Mouse (Mus musculus) stomach, embryonic 15.5 days (tissue): Measurements from ENCODE around the gene Ppp1r35. TPM values are rescaled to one million over a fixed set of nuclear protein-coding genes. Genes with fewer than 3 reads are reported as not detected.

Experiments
- ATAC-seq: fragments of 200-750 bp; cut with Nextera tagmentation; 2 replicates; pipeline ENCODE4 v1.8.0; 2017; ENCODE audit warnings: low read depth, moderate number of reproducible peaks, moderate TSS enrichment; ENCODE audit not compliant: insufficient read depth, low FRiP score
- H3K27ac ChIP-seq: fragments of 300-500 bp; sonication (generic); 2 replicates; pipeline ENCODE4 v1.5.1; 2015; ENCODE audit warnings: mild to moderate bottlenecking, inconsistent platforms
- H3K27me3 ChIP-seq: fragments of 300-500 bp; sonication (generic); replicated peaks from 2 replicates; pipeline ENCODE4 v1.6.1; 2015; ENCODE audit warnings: inconsistent platforms
- H3K36me3 ChIP-seq: fragments of 300-500 bp; sonication (generic); 2 replicates; pipeline ENCODE4 v1.6.1; 2015; ENCODE audit warnings: inconsistent platforms
- H3K4me1 ChIP-seq: fragments of 300-500 bp; sonication (generic); 2 replicates; pipeline ENCODE4 v1.6.1; 2015; ENCODE audit warnings: inconsistent platforms
- H3K4me2 ChIP-seq: fragments of 300-500 bp; sonication (generic); 2 replicates; pipeline ENCODE4 v1.6.1; 2015; ENCODE audit warnings: mild to moderate bottlenecking, inconsistent platforms
- H3K4me3 ChIP-seq: fragments of 300-500 bp; sonication (generic); replicated peaks from 2 replicates; pipeline ENCODE4 v1.5.1; 2015; ENCODE audit warnings: inconsistent platforms
- H3K9ac ChIP-seq: fragments of 300-500 bp; sonication (generic); 2 replicates; pipeline ENCODE4 v1.6.1; 2015; ENCODE audit warnings: inconsistent platforms
- H3K9me3 ChIP-seq: fragments of 300-500 bp; sonication (generic); 2 replicates; pipeline ENCODE4 v1.6.1; 2016; ENCODE audit warnings: inconsistent platforms
- WGBS: fragments of 180-500 bp; shearing (Covaris S2); methylation state at CpG from one replicate; pipeline ENCODE4 v1.1.7; 2015; 5-methylcytosine and 5-hydroxymethylcytosine counted together
- polyA plus RNA-seq: library from polyadenylated mRNA; unstranded; fragments of >200 nt; fragmentation: Nextera tagmentation; extraction: Ambion mirVana; gene quantifications from 2 replicates; pipeline ENCODE4 v1.2.1, GENCODE M21; 2015

Gene Ppp1r35
- 22.5 and 26.2 TPM in 2 replicates for polyA plus RNA-seq

- peak; percentile 94 for ATAC-seq
Observed at GRCm38 (mm10) chr5:137778635-137779034, at the start of gene Ppp1r35. TSS of gene Ppp1r35 (plus strand) at chr5:137778849.

GRCm38 (mm10) chr5:137733638-137734288 is 44.9 kb upstream of the Ppp1r35 start:
- WGBS = 86% methylated on average over 12 of the region's 12 CpGs

More at GRCm38 (mm10) chr5:137778635-137779034, at the start of gene Ppp1r35:
- Histone ChIP-seq H3K4me1 (peaks cover 24% of the 10 kb centered on the region), H3K9ac (peak within 1 kb of the TSS; percentile 89), H3K4me3 (peak within 1 kb of the TSS; percentile 82), H3K36me3 (peaks cover 20% of the 10 kb centered on the region), H3K27me3 (no peaks in the 10 kb centered on the region), H3K4me2 (peak within 1 kb of the TSS; percentile 91), H3K9me3 (no peaks in the 10 kb centered on the region), H3K27ac (peak within 1 kb of the TSS; percentile 90)
- WGBS = under 1% methylated on average over 31 of the region's 31 CpGs

GRCm38 (mm10) chr5:137734289-137735061 is 44.2 kb upstream of the Ppp1r35 start:
- H3K9ac ChIP-seq = no peak overlapping the region
- H3K4me2 ChIP-seq = no peak overlapping the region
- H3K9me3 ChIP-seq = no peaks in the 10 kb centered on the region
- ATAC-seq = no peak
- no peak overlapping the region for H3K4me3 ChIP-seq
- H3K4me1 ChIP-seq = 0 out of 2 replicates have a peak, but pooled peaks cover 10% of the 10 kb centered on the region
- WGBS = 63% methylated on average over 6 of the region's 6 CpGs
- H3K27ac ChIP-seq = no peak overlapping the region
- peaks cover 7% of the 10 kb centered on the region for H3K36me3 ChIP-seq
- H3K27me3 ChIP-seq = no peaks in the 10 kb centered on the region

More at GRCm38 (mm10) chr5:137733638-137734288, 44.9 kb upstream of the Ppp1r35 start:
- Histone ChIP-seq H3K9me3 (no peaks in the 10 kb centered on the region), H3K4me1 (0 out of 2 replicates have a peak, but pooled peaks cover 8% of the 10 kb centered on the region), H3K4me3 (no peak overlapping the region), H3K9ac (no peak overlapping the region), H3K36me3 (peaks cover 7% of the 10 kb centered on the region), H3K27me3 (no peaks in the 10 kb centered on the region), H3K27ac (no peak overlapping the region), H3K4me2 (no peak overlapping the region)
- ATAC-seq = no peak

GRCm38 (mm10) chr5:137737400-137737940 is 41.2 kb upstream of the Ppp1r35 start:
- 88% methylated on average over 6 of the region's 6 CpGs for WGBS
- no peak overlapping the region for H3K27ac ChIP-seq

GRCm38 (mm10) chr5:137738516-137738915 is 40.1 kb upstream of the Ppp1r35 start:
- H3K4me3 ChIP-seq = no peak overlapping the region
- 57% methylated on average over 5 of the region's 5 CpGs for WGBS
- no peak overlapping the region for H3K27ac ChIP-seq
- H3K9ac ChIP-seq = no peak overlapping the region
- peaks cover 7% of the 10 kb centered on the region for H3K36me3 ChIP-seq
- no peak overlapping the region for H3K4me2 ChIP-seq
- no peaks in the 10 kb centered on the region for H3K9me3 ChIP-seq
- H3K4me1 ChIP-seq = peaks cover 18% of the 10 kb centered on the region; the same call in 1 of the 2 replicates
- no peak for ATAC-seq
- H3K27me3 ChIP-seq = no peaks in the 10 kb centered on the region

More at GRCm38 (mm10) chr5:137737400-137737940, 41.2 kb upstream of the Ppp1r35 start:
- Histone ChIP-seq H3K9ac (no peak overlapping the region), H3K4me2 (no peak overlapping the region), H3K36me3 (peaks cover 7% of the 10 kb centered on the region), H3K4me3 (no peak overlapping the region), H3K4me1 (peaks cover 18% of the 10 kb centered on the region; the same call in 1 of the 2 replicates), H3K27me3 (no peaks in the 10 kb centered on the region), H3K9me3 (no peaks in the 10 kb centered on the region)
- ATAC-seq = no peak

- peak overlapping the region; percentile 97 for H3K4me2 ChIP-seq
- peak overlapping the region; percentile 11; the same call in 1 of the 2 replicates for H3K4me3 ChIP-seq
- H3K27ac ChIP-seq = no peak overlapping the region
- H3K4me1 ChIP-seq = peaks cover 17% of the 10 kb centered on the region; the same call in 1 of the 2 replicates
- H3K27me3 ChIP-seq = no peaks in the 10 kb centered on the region
- no peaks in the 10 kb centered on the region for H3K9me3 ChIP-seq
- WGBS = 62% methylated on average over 9 of the region's 9 CpGs
- peaks cover 7% of the 10 kb centered on the region for H3K36me3 ChIP-seq
- ATAC-seq = no peak
- H3K9ac ChIP-seq = no peak overlapping the region
Observed at GRCm38 (mm10) chr5:137739471-137739870, 39.2 kb upstream of the Ppp1r35 start.

- no peak; the same call in 1 of the 2 replicates for ATAC-seq
Observed at GRCm38 (mm10) chr5:137740506-137740905, 38.1 kb upstream of the Ppp1r35 start.

GRCm38 (mm10) chr5:137741023-137741931 is 37.4 kb upstream of the Ppp1r35 start, which contains the start of gene Nyap1:
TSS of gene Nyap1 (minus strand) at chr5:137741607.
- peak within 1 kb of the TSS; percentile 82 for H3K27ac ChIP-seq
- peak within 1 kb of the TSS; percentile 68 for H3K9ac ChIP-seq
- H3K4me2 ChIP-seq = peak within 1 kb of the TSS; percentile 97
- H3K4me1 ChIP-seq = peaks cover 10% of the 10 kb centered on the region; the same call in 1 of the 2 replicates
- WGBS = under 1% methylated on average over 68 of the region's 71 CpGs
- H3K9me3 ChIP-seq = no peaks in the 10 kb centered on the region
- no peaks in the 10 kb centered on the region for H3K36me3 ChIP-seq
- H3K27me3 ChIP-seq = no peaks in the 10 kb centered on the region
- H3K4me3 ChIP-seq = peak within 1 kb of the TSS; percentile 60
- peak; percentile 86 for ATAC-seq

More at GRCm38 (mm10) chr5:137740506-137740905, 38.1 kb upstream of the Ppp1r35 start:
- Histone ChIP-seq H3K4me3 (peak overlapping the region; percentile 60), H3K9me3 (no peaks in the 10 kb centered on the region), H3K27ac (peak overlapping the region; percentile 82), H3K36me3 (peaks cover under 1% of the 10 kb centered on the region), H3K4me2 (peak overlapping the region; percentile 97), H3K27me3 (no peaks in the 10 kb centered on the region), H3K4me1 (peaks cover 10% of the 10 kb centered on the region; the same call in 1 of the 2 replicates), H3K9ac (peak overlapping the region; percentile 68)
- WGBS = 11% methylated on average over 11 of the region's 11 CpGs

GRCm38 (mm10) chr5:137742048-137742447 is 36.6 kb upstream of the Ppp1r35 start:
- H3K9ac ChIP-seq = no peak overlapping the region

GRCm38 (mm10) chr5:137742836-137743235 is 35.8 kb upstream of the Ppp1r35 start:
- Histone ChIP-seq H3K9ac (no peak overlapping the region), H3K27me3 (no peaks in the 10 kb centered on the region), H3K9me3 (no peaks in the 10 kb centered on the region), H3K4me3 (no peak overlapping the region), H3K4me2 (no peak overlapping the region), H3K36me3 (no peaks in the 10 kb centered on the region), H3K27ac (no peak overlapping the region), H3K4me1 (peaks cover 15% of the 10 kb centered on the region; the same call in 1 of the 2 replicates)
- ATAC-seq = no peak
- WGBS = 88% methylated on average over 6 of the region's 6 CpGs

More at GRCm38 (mm10) chr5:137742048-137742447, 36.6 kb upstream of the Ppp1r35 start:
- Histone ChIP-seq H3K9me3 (no peaks in the 10 kb centered on the region), H3K4me1 (peaks cover 10% of the 10 kb centered on the region; the same call in 1 of the 2 replicates), H3K4me2 (peak overlapping the region; percentile 97), H3K27ac (no peak overlapping the region), H3K4me3 (peak overlapping the region; percentile 60; the same call in 1 of the 2 replicates), H3K36me3 (no peaks in the 10 kb centered on the region), H3K27me3 (no peaks in the 10 kb centered on the region)
- no peak for ATAC-seq
- whole genome bisulfite sequencing = 49% methylated on average over 10 of the region's 10 CpGs

- Histone ChIP-seq H3K36me3 (no peaks in the 10 kb centered on the region), H3K9ac (no peak overlapping the region), H3K27me3 (no peaks in the 10 kb centered on the region), H3K4me2 (no peak overlapping the region), H3K4me1 (peaks cover 26% of the 10 kb centered on the region), H3K4me3 (no peak overlapping the region), H3K9me3 (no peaks in the 10 kb centered on the region), H3K27ac (no peak overlapping the region)
- 88% methylated on average over 7 of the region's 7 CpGs for WGBS
- ATAC-seq = no peak
Observed at GRCm38 (mm10) chr5:137744197-137744596, 34.5 kb upstream of the Ppp1r35 start.
